Mouse (Mus musculus) kidney, postnatal 0 days (tissue): ENCODE results near the gene Cenpv. TPM values are rescaled to one million over a fixed set of nuclear protein-coding genes. Genes with fewer than 3 reads are reported as not detected.
A peak's percentile ranks its signal among the peaks of the same experiment; 100 is the strongest.

ENCODE experiments used
- ATAC-seq: fragments of 200-750 bp; cut with Nextera tagmentation; replicated peaks from 2 replicates; pipeline ENCODE4 v1.8.0; 2017; ENCODE audit warnings: low read depth, moderate number of reproducible peaks, moderate TSS enrichment, moderate library complexity; ENCODE audit not compliant: low FRiP score
- DNase-seq: peaks from one replicate; pipeline ENCODE4 v3.0.0-alpha.2; 2016; ENCODE audit warnings: low spot score
- H3K27ac ChIP-seq: fragments of 300-500 bp; sonication (generic); 2 replicates; pipeline ENCODE4 v1.5.1; 2014; ENCODE audit warnings: mild to moderate bottlenecking
- H3K27me3 ChIP-seq: fragments of 300-500 bp; sonication (generic); 2 replicates; pipeline ENCODE4 v1.6.1; 2014; ENCODE audit warnings: low read length, mixed read lengths; ENCODE audit not compliant: insufficient read depth
- H3K36me3 ChIP-seq: fragments of 300-500 bp; sonication (generic); 2 replicates; pipeline ENCODE4 v1.6.1; 2014; ENCODE audit warnings: low read length, mixed read lengths; ENCODE audit not compliant: insufficient read depth
- H3K4me1 ChIP-seq: fragments of 300-500 bp; sonication (generic); replicated peaks from 2 replicates; pipeline ENCODE4 v1.6.1; 2014; ENCODE audit warnings: antibody characterized with exemption, low read length, mixed read lengths; ENCODE audit not compliant: insufficient read depth
- H3K4me2 ChIP-seq: fragments of 300-500 bp; sonication (generic); 2 replicates; pipeline ENCODE4 v1.6.1; 2014; ENCODE audit warnings: mild to moderate bottlenecking, low read length, moderate library complexity, mixed read lengths
- H3K4me3 ChIP-seq: fragments of 300-500 bp; sonication (generic); replicated peaks from 2 replicates; pipeline ENCODE4 v1.5.1; 2014; ENCODE audit warnings: low read depth, low read length
- H3K9ac ChIP-seq: fragments of 300-500 bp; sonication (generic); 2 replicates; pipeline ENCODE4 v1.6.1; 2014; ENCODE audit warnings: low read depth, low read length
- H3K9me3 ChIP-seq: fragments of 300-500 bp; sonication (generic); replicated peaks from 2 replicates; pipeline ENCODE4 v1.6.1; 2016; ENCODE audit warnings: low read length, inconsistent platforms, mixed read lengths
- CTCF ChIP-seq: IDR thresholded peaks from 2 replicates; pipeline ENCODE4 v1.5.1; 2016; ENCODE audit warnings: antibody characterized with exemption, low read depth, mild to moderate bottlenecking, moderate library complexity
- WGBS: fragments of 180-500 bp; shearing (Covaris S2); extraction: QIAGEN DNeasy Blood & Tissue Kit; methylation state at CpG from one replicate; pipeline ENCODE4 v1.1.7; 2014; 5-methylcytosine and 5-hydroxymethylcytosine counted together
- polyA plus RNA-seq: library from polyadenylated mRNA; unstranded; fragments of >200 nt; fragmentation: Nextera tagmentation; extraction: Ambion mirVana; gene quantifications from 2 replicates; pipeline ENCODE4 v1.2.1, GENCODE M21; 2015

The Cenpv gene
- polyA plus RNA-seq, 1 experiment from 2014 or later, result 17.6 TPM

DNA sequence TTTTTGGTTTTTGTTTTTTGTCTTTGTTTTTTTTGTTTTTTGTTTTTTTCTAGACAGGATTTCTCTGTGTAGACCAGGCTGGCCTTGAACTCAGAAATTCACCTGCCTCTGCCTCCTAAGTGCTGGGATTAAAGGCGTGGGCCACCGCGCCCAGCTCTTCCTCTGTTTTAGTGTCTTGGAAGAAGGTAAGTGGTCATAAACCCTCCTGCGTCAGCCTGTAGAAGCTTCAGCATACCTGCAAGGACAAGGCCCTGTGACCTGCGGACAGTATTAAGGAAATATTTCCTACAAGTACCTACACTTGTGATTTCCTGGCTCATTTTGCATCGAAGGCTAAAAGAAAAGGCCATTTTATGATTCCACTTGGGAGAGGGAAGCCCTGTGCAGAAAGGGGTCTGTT is 45.4 kb downstream of the Cenpv start:
- Histone ChIP-seq H3K36me3 (no peaks in the 10 kb centered on the region), H3K9ac (no peak overlapping the region), H3K4me1 (peaks cover 9% of the 10 kb centered on the region), H3K27me3 (no peaks in the 10 kb centered on the region), H3K4me2 (no peak overlapping the region), H3K4me3 (no peak overlapping the region), H3K9me3 (no peaks in the 10 kb centered on the region), H3K27ac (no peak overlapping the region)
- 96% methylated on average over 6 of the region's 6 CpGs for WGBS
- ATAC-seq (no peak), DNase-seq (no peak)
- TF ChIP-seq CTCF, result no peak

GRCm38 (mm10) chr11:62487540-62488350 is 51.3 kb downstream of the Cenpv start:
- no peaks in the 10 kb centered on the region for H3K27me3 ChIP-seq
- no peak overlapping the region for H3K9ac ChIP-seq
- WGBS, result 93% methylated on average over 10 of the region's 10 CpGs
- no peaks in the 10 kb centered on the region for H3K4me1 ChIP-seq
- ATAC-seq (no peak; the same call in 1 of the 2 replicates), DNase-seq (peak; percentile 62)
- no peak overlapping the region for H3K27ac ChIP-seq
- H3K4me3 ChIP-seq, result no peak overlapping the region
- H3K9me3 ChIP-seq, result no peaks in the 10 kb centered on the region
- H3K4me2 ChIP-seq, result no peak overlapping the region
- TF ChIP-seq CTCF, result no peak
- no peaks in the 10 kb centered on the region for H3K36me3 ChIP-seq

DNA sequence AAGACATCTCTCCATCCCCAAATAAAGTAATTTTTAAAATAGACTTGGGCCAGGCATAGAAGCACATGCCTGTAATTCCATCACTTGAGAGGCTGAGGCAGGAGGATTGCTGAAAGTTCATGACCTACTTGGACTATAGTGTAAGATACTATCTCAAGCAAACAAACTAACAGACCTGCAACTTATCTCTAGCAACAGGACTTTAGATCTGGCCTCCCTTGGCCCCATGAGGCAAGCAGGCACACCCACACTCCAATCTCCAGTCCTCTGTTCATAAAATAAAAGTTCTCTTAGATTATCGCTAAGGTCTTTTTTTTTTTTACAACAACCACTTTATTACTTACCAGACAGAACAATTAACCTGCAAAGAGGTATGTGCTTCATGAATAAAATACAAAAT is 52.1 kb downstream of the Cenpv start:
- no peak for TF ChIP-seq CTCF
- 93% methylated on average over 1 of the region's 1 CpGs for WGBS
- Histone ChIP-seq H3K9me3 (no peaks in the 10 kb centered on the region), H3K4me2 (no peak overlapping the region), H3K36me3 (no peaks in the 10 kb centered on the region), H3K27me3 (no peaks in the 10 kb centered on the region), H3K4me1 (no peaks in the 10 kb centered on the region), H3K4me3 (no peak overlapping the region), H3K27ac (no peak overlapping the region), H3K9ac (no peak overlapping the region)
- no peak for DNase-seq
- ATAC-seq, result no peak

GRCm38 (mm10) chr11:62479581-62479980 is 59.5 kb downstream of the Cenpv start:
- Histone ChIP-seq H3K9me3 (no peaks in the 10 kb centered on the region), H3K9ac (no peak overlapping the region), H3K36me3 (no peaks in the 10 kb centered on the region), H3K27me3 (no peaks in the 10 kb centered on the region), H3K4me1 (no peaks in the 10 kb centered on the region), H3K4me2 (no peak overlapping the region), H3K27ac (no peak overlapping the region), H3K4me3 (no peak overlapping the region)
- DNase-seq, result no peak
- no peak for TF ChIP-seq CTCF
- ATAC-seq, result no peak
- WGBS, result 83% methylated on average over 5 of the region's 5 CpGs

DNA sequence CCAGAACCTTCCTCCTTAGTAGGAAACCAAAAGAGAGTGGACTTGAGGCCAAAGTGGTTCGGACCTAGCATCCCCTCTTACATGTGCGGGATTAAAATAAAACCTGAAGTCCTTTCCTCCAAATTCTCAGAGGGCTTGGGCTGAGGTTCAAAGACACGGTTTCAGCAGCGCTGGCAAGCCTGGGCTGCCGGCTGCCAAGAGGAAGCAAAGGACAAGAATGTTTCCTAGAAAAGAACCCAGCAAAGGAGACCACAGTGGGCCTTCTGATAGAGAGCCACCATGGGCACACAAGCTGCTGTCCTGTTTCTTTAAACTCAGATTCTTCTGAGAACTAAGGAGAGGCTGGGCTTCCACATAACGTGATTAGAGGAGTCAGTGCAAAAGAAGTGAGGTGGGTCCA is 60.1 kb downstream of the Cenpv start:
- no peak overlapping the region for H3K9ac ChIP-seq
- TF ChIP-seq CTCF, result no peak
- no peaks in the 10 kb centered on the region for H3K36me3 ChIP-seq
- H3K27me3 ChIP-seq, result no peaks in the 10 kb centered on the region
- no peak overlapping the region for H3K4me3 ChIP-seq
- no peak overlapping the region for H3K27ac ChIP-seq
- 67% methylated on average over 6 of the region's 6 CpGs for WGBS
- no peaks in the 10 kb centered on the region for H3K4me1 ChIP-seq
- H3K9me3 ChIP-seq, result no peaks in the 10 kb centered on the region
- DNase-seq, result no peak
- ATAC-seq, result no peak
- H3K4me2 ChIP-seq, result no peak overlapping the region

DNA sequence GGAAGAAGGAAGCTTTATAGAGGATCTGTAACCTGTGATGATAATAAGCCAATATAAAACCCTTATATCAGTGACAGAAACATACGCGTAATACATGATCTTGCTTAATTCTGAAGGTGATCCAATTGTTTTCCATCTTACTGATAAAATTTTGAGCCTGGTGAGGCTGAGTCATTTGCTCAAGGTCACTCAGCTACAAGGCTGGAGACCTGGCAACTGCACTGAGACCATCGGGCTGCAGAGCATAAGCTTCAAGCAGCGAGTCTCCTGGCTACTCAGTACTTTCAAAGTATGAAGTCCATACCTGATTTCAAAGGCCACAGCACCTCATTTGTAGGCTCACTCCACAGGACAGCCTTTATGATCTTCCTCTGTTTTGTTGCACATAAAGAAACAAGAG is 62.9 kb downstream of the Cenpv start:
- no peaks in the 10 kb centered on the region for H3K27me3 ChIP-seq
- WGBS, result 94% methylated on average over 4 of the region's 4 CpGs
- no peak for TF ChIP-seq CTCF
- no peaks in the 10 kb centered on the region for H3K9me3 ChIP-seq
- no peaks in the 10 kb centered on the region for H3K36me3 ChIP-seq
- H3K27ac ChIP-seq, result no peak overlapping the region
- ATAC-seq (no peak), DNase-seq (no peak)
- no peak overlapping the region for H3K4me2 ChIP-seq
- no peak overlapping the region for H3K9ac ChIP-seq
- H3K4me1 ChIP-seq, result no peaks in the 10 kb centered on the region
- no peak overlapping the region for H3K4me3 ChIP-seq

Other genes with a start within 250 kb of the Cenpv start
- 8.3 and 8.9 TPM in 2 replicates for gene Pigl, start 80.8 kb downstream of the Cenpv start, polyA plus RNA-seq
- gene Ncor1, start 80.7 kb downstream of the Cenpv start, polyA plus RNA-seq, result 123 and 130 TPM in 2 replicates
- gene Ubb, start 11.9 kb upstream of the Cenpv start, polyA plus RNA-seq, result 2,759 and 3,018 TPM in 2 replicates
- 1.7 and 2.4 TPM in 2 replicates for gene Trpv2, start 35.2 kb upstream of the Cenpv start, polyA plus RNA-seq
- gene Lrrc75a, start 109.3 kb upstream of the Cenpv start, polyA plus RNA-seq, result 12.6 and 14.8 TPM in 2 replicates
- gene Mmgt2, start 109.4 kb upstream of the Cenpv start, polyA plus RNA-seq, result 70.8 and 73.1 TPM in 2 replicates
- gene Zfp287, start 192.6 kb upstream of the Cenpv start, polyA plus RNA-seq, result 4.5 and 5.0 TPM in 2 replicates
- 0.45 TPM in 1 of 2 replicates, not detected in the other for gene Gm10428, start 213.8 kb upstream of the Cenpv start, polyA plus RNA-seq